Mouse (Mus musculus) ES-E14 (cell line): Measurements from ENCODE around the gene A730015C16Rik. TPM values are rescaled to one million over a fixed set of nuclear protein-coding genes. Genes with fewer than 3 reads are reported as not detected.

Experiments used
- DNase-seq: peaks from one replicate; pipeline ENCODE4 v3.0.0-alpha.2; 2013; ENCODE audit warnings: low read depth, low spot score
- H3K27ac ChIP-seq: 2 replicates; pipeline ENCODE4 v1.5.1; 2012; ENCODE audit warnings: low read depth, mild to moderate bottlenecking, low read length, moderate library complexity, mixed read lengths; ENCODE audit not compliant: poor library complexity, insufficient read depth, severe bottlenecking
- H3K36me3 ChIP-seq: 2 replicates; pipeline ENCODE4 v1.6.1; 2012; ENCODE audit warnings: mild to moderate bottlenecking, low read length, moderate library complexity, mixed read lengths; ENCODE audit not compliant: control insufficient read depth, poor library complexity, insufficient read depth, severe bottlenecking
- H3K4me1 ChIP-seq, 2 experiments: fragments of 150-350 bp in 1 of 2; sonication (generic) in 1 of 2; 2 replicates each; pipeline ENCODE4 v1.6.1; 2012; ENCODE audit warnings: low read length in 2 of 2, mild to moderate bottlenecking in 1 of 2, mixed read lengths in 1 of 2; ENCODE audit not compliant: control insufficient read depth in 2 of 2, insufficient read depth in 2 of 2, poor library complexity in 1 of 2
- H3K4me3 ChIP-seq, 2 experiments: fragments of 150-350 bp in 1 of 2; sonication (generic) in 1 of 2; 2 replicates each; pipeline ENCODE4 v1.5.1; 2012; ENCODE audit warnings: low read length in 2 of 2, low read depth in 1 of 2, mild to moderate bottlenecking in 1 of 2, mixed read lengths in 1 of 2; ENCODE audit not compliant: insufficient read depth in 1 of 2, poor library complexity in 1 of 2, severe bottlenecking in 1 of 2
- H3K9ac ChIP-seq: 2 replicates; pipeline ENCODE4 v1.6.1; 2012; ENCODE audit warnings: low read depth, mild to moderate bottlenecking, low read length, mixed read lengths; ENCODE audit not compliant: poor library complexity, insufficient read depth, severe bottlenecking
- H3K9me3 ChIP-seq: fragments of 150-350 bp; sonication (generic); 2 replicates; pipeline ENCODE4 v1.6.1; 2012; ENCODE audit warnings: low read depth, mild to moderate bottlenecking, low read length; ENCODE audit not compliant: control insufficient read depth, insufficient read depth
- CHD2 ChIP-seq: IDR thresholded peaks from 2 replicates; pipeline ENCODE4 v1.6.1; 2014; ENCODE audit warnings: mild to moderate bottlenecking, low read depth, low read length, inconsistent platforms
- HCFC1 ChIP-seq: IDR thresholded peaks from 2 replicates; pipeline ENCODE4 v1.6.1; 2012; ENCODE audit warnings: low read length, inconsistent platforms, borderline replicate concordance; ENCODE audit not compliant: insufficient read depth
- MAFK ChIP-seq: IDR thresholded peaks from 2 replicates; pipeline ENCODE4 v1.6.1; 2014; ENCODE audit warnings: mild to moderate bottlenecking, low read depth, low read length, inconsistent platforms; ENCODE audit not compliant: insufficient read depth
- ZC3H11A ChIP-seq: IDR thresholded peaks from 2 replicates; pipeline ENCODE4 v1.6.1; 2012; ENCODE audit warnings: low read depth, mild to moderate bottlenecking, inconsistent platforms, low read length, borderline replicate concordance
- ZNF384 ChIP-seq: IDR thresholded peaks from 2 replicates; pipeline ENCODE4 v1.6.1; 2012; ENCODE audit warnings: low read depth, low read length, inconsistent platforms
- in situ Hi-C, 2 experiments: fragments of 600-800 bp; cut with MboI; formaldehyde crosslinking; loops; one replicate each; pipeline ENCODE4 v1.15.1; 2025; ENCODE audit warnings: low sequenced_read_pairs in 2 of 2, inconsistent platforms in 1 of 2; ENCODE audit not compliant: unreplicated experiment in 2 of 2
- total RNA-seq: library from RNA; depleted of rRNA; stranded (reverse); fragments of 300-350 nt; gene quantifications from 2 replicates; pipeline ENCODE4 v1.2.3, GENCODE M21; 2012

A730015C16Rik gene
- total RNA-seq, 1 experiment = 3.1 TPM

DNA sequence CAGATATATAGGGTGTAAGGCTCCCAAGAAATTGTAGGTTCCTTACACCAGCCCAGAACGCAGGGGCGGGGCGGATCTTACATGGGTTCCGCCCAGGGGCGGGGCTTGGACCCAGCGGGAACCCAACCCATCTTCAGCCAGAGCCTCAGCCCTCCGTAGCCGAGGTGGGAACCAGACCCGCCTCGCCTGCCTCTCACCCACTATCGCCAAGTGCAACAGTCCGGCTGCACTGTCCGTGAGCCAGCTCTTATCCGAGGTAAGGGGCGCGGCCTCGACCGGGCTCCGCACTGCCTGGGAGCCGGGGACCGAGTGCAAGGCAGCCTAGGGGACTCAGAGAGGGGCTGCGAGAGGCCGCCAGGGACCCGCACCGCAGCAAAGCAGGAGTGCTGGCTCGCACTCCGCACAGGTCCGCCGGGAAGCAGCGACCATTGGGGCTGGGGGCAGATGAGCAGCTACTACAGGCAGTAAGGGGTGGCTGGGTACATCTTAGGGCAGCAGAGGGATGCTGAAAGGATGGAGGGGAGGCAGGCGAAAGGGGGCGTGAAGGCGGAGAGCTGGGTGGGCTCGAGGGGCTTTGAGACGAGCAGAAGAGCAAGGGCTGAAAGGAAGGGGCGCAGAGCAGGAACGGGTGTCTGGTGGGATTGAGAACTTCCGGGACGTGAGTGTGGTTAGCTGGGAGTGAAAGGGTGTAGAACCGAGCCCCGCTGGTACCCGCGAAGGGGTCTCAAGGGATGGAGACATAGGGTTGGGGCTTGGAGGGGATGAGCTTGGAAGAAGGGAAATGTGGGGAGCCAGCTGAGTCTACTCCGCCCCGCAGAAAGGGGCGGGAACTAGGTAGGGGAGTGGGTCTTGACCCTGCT lies 30.8 kb upstream of the A730015C16Rik start, which contains the start of gene Rab3b:
Gene Rab3b, plus strand, starts transcription at position 101 of the 860 bp plus-strand sequence.
- H3K4me3 ChIP-seq = peak within 1 kb of the TSS; percentile 74 to 84
- peaks cover 0 to 4% of the 10 kb centered on the region in 2 experiments; a peak in 2 of 4 replicates for H3K4me1 ChIP-seq
- in situ Hi-C loops = loop anchor here in 1 of 2 experiments (10.0 kb wide), 1 partner anchor 96 kb away; no protein-coding TSS in a partner anchor
- no peak within 1 kb of the TSS for H3K27ac ChIP-seq
- TF ChIP-seq CHD2 (no peak), HCFC1 (no peak), MAFK (no peak), ZC3H11A (no peak), ZNF384 (no peak)
- DNase-seq = peak; percentile 72
- no peaks in the 10 kb centered on the region for H3K9me3 ChIP-seq
- no peaks in the 10 kb centered on the region for H3K36me3 ChIP-seq
- peak within 1 kb of the TSS; percentile 64 for H3K9ac ChIP-seq

DNA sequence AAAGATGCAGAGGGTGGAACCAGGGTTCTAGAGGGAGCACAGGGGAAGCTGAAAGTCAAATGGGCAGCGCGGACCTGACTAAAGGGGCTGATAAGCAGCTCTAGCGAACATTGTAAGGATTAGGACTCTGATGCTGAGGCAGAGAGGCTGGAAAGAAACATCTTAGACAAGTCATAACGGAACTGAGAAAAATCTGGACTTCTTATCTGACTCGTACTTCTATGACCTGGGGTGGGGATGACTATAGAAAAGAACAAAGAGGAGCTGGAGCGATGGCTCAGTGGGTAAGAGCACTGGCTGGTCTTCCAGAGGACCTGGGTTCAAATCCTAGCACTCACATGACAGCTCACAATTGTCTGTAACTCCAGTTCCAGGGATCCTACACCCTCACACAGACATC lies 29.5 kb upstream of the A730015C16Rik start:
- Histone ChIP-seq H3K27ac (no peak overlapping the region), H3K4me1 (peaks cover 0 to 4% of the 10 kb centered on the region in 2 experiments; a peak in 1 of 4 replicates), H3K4me3 (no peak overlapping the region), H3K9me3 (no peaks in the 10 kb centered on the region), H3K36me3 (no peaks in the 10 kb centered on the region), H3K9ac (no peak overlapping the region)
- TF ChIP-seq MAFK (no peak), ZC3H11A (no peak), CHD2 (no peak), ZNF384 (no peak), HCFC1 (no peak)
- in situ Hi-C loops = loop anchor here in 1 of 2 experiments (10.0 kb wide), 1 partner anchor 97 kb away; no protein-coding TSS in a partner anchor
- DNase-seq = no peak

GRCm38 (mm10) chr4:108873746-108874145 lies 25.3 kb upstream of the A730015C16Rik start:
- no peak for DNase-seq
- Histone ChIP-seq H3K36me3 (no peaks in the 10 kb centered on the region), H3K27ac (no peak overlapping the region), H3K9me3 (no peaks in the 10 kb centered on the region), H3K4me1 (peaks cover 0 to 2% of the 10 kb centered on the region in 2 experiments; a peak in 1 of 4 replicates), H3K4me3 (no peak overlapping the region), H3K9ac (no peak overlapping the region)
- in situ Hi-C loops = loop anchor here in 1 of 2 experiments (10.0 kb wide), 1 partner anchor 101 kb away; no protein-coding TSS in a partner anchor
- TF ChIP-seq ZNF384 = no peak
- no peak for TF ChIP-seq MAFK
- TF ChIP-seq ZC3H11A = no peak
- TF ChIP-seq HCFC1 = no peak
- no peak for TF ChIP-seq CHD2

GRCm38 (mm10) chr4:108869730-108870374 lies 21.4 kb upstream of the A730015C16Rik start:
- Histone ChIP-seq H3K4me1 (no peaks in the 10 kb centered on the region), H3K27ac (no peak overlapping the region), H3K36me3 (no peaks in the 10 kb centered on the region), H3K4me3 (no peak overlapping the region), H3K9me3 (no peaks in the 10 kb centered on the region), H3K9ac (no peak overlapping the region)
- in situ Hi-C loops = loop anchor here in 1 of 2 experiments (10.0 kb wide), 1 partner anchor 105 kb away; no protein-coding TSS in a partner anchor
- TF ChIP-seq ZNF384 (no peak), CHD2 (no peak), ZC3H11A (peak; percentile 98)
- peak; percentile 94 for DNase-seq
